Mouse (Mus musculus): ENCODE data around the gene Sele. TPM values are rescaled to one million over a fixed set of nuclear protein-coding genes. Genes with fewer than 3 reads are reported as not detected.

The Sele gene
- polyA plus RNA-seq, 1 experiment, result not detected

- H3K27me3 ChIP-seq (ENCODE audit: control insufficient read depth), result no peaks in the 10 kb centered on the region
- H3K4me3 ChIP-seq (replicated peaks), result no peak overlapping the region
- H3K9me3 ChIP-seq (ENCODE audit: control insufficient read depth, low read length), result no peaks in the 10 kb centered on the region
- H3K36me3 ChIP-seq (ENCODE audit: control insufficient read depth), result no peaks in the 10 kb centered on the region
- H3K4me1 ChIP-seq (ENCODE audit: control insufficient read depth), result no peaks in the 10 kb centered on the region
- TF ChIP-seq TAL1 (IDR thresholded peaks at IDR 0.05; ENCODE audit: low read length) (no peak), GATA1 (IDR thresholded peaks at IDR 0.05; ENCODE audit: low read length) (no peak)
Measured at GRCm38 (mm10) chr1:164027416-164027815, 20.6 kb upstream of the Sele start.

GRCm38 (mm10) chr1:164040385-164041135 is 7.5 kb upstream of the Sele start:
- H3K4me1 ChIP-seq (ENCODE audit: control insufficient read depth), result no peaks in the 10 kb centered on the region
- H3K36me3 ChIP-seq (ENCODE audit: control insufficient read depth), result no peaks in the 10 kb centered on the region
- no peaks in the 10 kb centered on the region for H3K9me3 ChIP-seq (ENCODE audit: control insufficient read depth, low read length)
- no peak overlapping the region for H3K4me3 ChIP-seq (replicated peaks)
- no peaks in the 10 kb centered on the region for H3K27me3 ChIP-seq (ENCODE audit: control insufficient read depth)
- no peak for TF ChIP-seq TAL1 (IDR thresholded peaks at IDR 0.05; ENCODE audit: low read length)
- TF ChIP-seq GATA1 (IDR thresholded peaks at IDR 0.05; ENCODE audit: low read length), result no peak

- no peak overlapping the region for H3K4me3 ChIP-seq (replicated peaks)
- H3K36me3 ChIP-seq (ENCODE audit: control insufficient read depth), result no peaks in the 10 kb centered on the region
- no peaks in the 10 kb centered on the region for H3K9me3 ChIP-seq (ENCODE audit: control insufficient read depth, low read length)
- no peak for TF ChIP-seq TAL1 (IDR thresholded peaks at IDR 0.05; ENCODE audit: low read length)
- no peak for TF ChIP-seq GATA1 (IDR thresholded peaks at IDR 0.05; ENCODE audit: low read length)
- no peaks in the 10 kb centered on the region for H3K27me3 ChIP-seq (ENCODE audit: control insufficient read depth)
- H3K4me1 ChIP-seq (ENCODE audit: control insufficient read depth), result no peaks in the 10 kb centered on the region
Measured at GRCm38 (mm10) chr1:164043549-164043948, 4.5 kb upstream of the Sele start.

GRCm38 (mm10) chr1:164053561-164053960 is 5.5 kb downstream of the Sele start:
- Histone ChIP-seq H3K9me3 (ENCODE audit: control insufficient read depth, low read length) (no peaks in the 10 kb centered on the region), H3K4me1 (ENCODE audit: control insufficient read depth) (no peaks in the 10 kb centered on the region), H3K36me3 (ENCODE audit: control insufficient read depth) (no peaks in the 10 kb centered on the region), H3K27me3 (ENCODE audit: control insufficient read depth) (no peaks in the 10 kb centered on the region), H3K4me3 (replicated peaks) (no peak overlapping the region)
- TF ChIP-seq GATA1 (IDR thresholded peaks at IDR 0.05; ENCODE audit: low read length), result no peak
- TF ChIP-seq TAL1 (IDR thresholded peaks at IDR 0.05; ENCODE audit: low read length), result no peak

GRCm38 (mm10) chr1:164054800-164055199 is 6.8 kb downstream of the Sele start:
- no peak for TF ChIP-seq TAL1 (IDR thresholded peaks at IDR 0.05; ENCODE audit: low read length)
- TF ChIP-seq GATA1 (IDR thresholded peaks at IDR 0.05; ENCODE audit: low read length), result no peak
- no peaks in the 10 kb centered on the region for H3K27me3 ChIP-seq (ENCODE audit: control insufficient read depth)
- H3K9me3 ChIP-seq (ENCODE audit: control insufficient read depth, low read length), result no peaks in the 10 kb centered on the region
- no peak overlapping the region for H3K4me3 ChIP-seq (replicated peaks)
- no peaks in the 10 kb centered on the region for H3K4me1 ChIP-seq (ENCODE audit: control insufficient read depth)
- no peaks in the 10 kb centered on the region for H3K36me3 ChIP-seq (ENCODE audit: control insufficient read depth)

GRCm38 (mm10) chr1:164060071-164060470 is 12.0 kb downstream of the Sele start:
- H3K9me3 ChIP-seq (ENCODE audit: control insufficient read depth, low read length), result no peaks in the 10 kb centered on the region
- H3K36me3 ChIP-seq (ENCODE audit: control insufficient read depth), result no peaks in the 10 kb centered on the region
- TF ChIP-seq GATA1 (IDR thresholded peaks at IDR 0.05; ENCODE audit: low read length) (no peak), TAL1 (IDR thresholded peaks at IDR 0.05; ENCODE audit: low read length) (no peak)
- no peak overlapping the region for H3K4me3 ChIP-seq (replicated peaks)
- H3K27me3 ChIP-seq (ENCODE audit: control insufficient read depth), result no peaks in the 10 kb centered on the region
- no peaks in the 10 kb centered on the region for H3K4me1 ChIP-seq (ENCODE audit: control insufficient read depth)

GRCm38 (mm10) chr1:164061278-164061677 is 13.2 kb downstream of the Sele start:
- no peak for TF ChIP-seq TAL1 (IDR thresholded peaks at IDR 0.05; ENCODE audit: low read length)
- no peak for TF ChIP-seq GATA1 (IDR thresholded peaks at IDR 0.05; ENCODE audit: low read length)
- no peak overlapping the region for H3K4me3 ChIP-seq (replicated peaks)
- H3K4me1 ChIP-seq (ENCODE audit: control insufficient read depth), result no peaks in the 10 kb centered on the region
- no peaks in the 10 kb centered on the region for H3K27me3 ChIP-seq (ENCODE audit: control insufficient read depth)
- H3K36me3 ChIP-seq (ENCODE audit: control insufficient read depth), result no peaks in the 10 kb centered on the region
- no peaks in the 10 kb centered on the region for H3K9me3 ChIP-seq (ENCODE audit: control insufficient read depth, low read length)

GRCm38 (mm10) chr1:164061925-164062324 is 13.9 kb downstream of the Sele start, which contains the start of gene Sell:
TSS of gene Sell (plus strand) at chr1:164061982.
- Histone ChIP-seq H3K4me3 (replicated peaks) (no peak within 1 kb of the TSS), H3K9me3 (ENCODE audit: control insufficient read depth, low read length) (no peaks in the 10 kb centered on the region), H3K36me3 (ENCODE audit: control insufficient read depth) (no peaks in the 10 kb centered on the region), H3K4me1 (ENCODE audit: control insufficient read depth) (no peaks in the 10 kb centered on the region), H3K27me3 (ENCODE audit: control insufficient read depth) (no peaks in the 10 kb centered on the region)
- no peak for TF ChIP-seq TAL1 (IDR thresholded peaks at IDR 0.05; ENCODE audit: low read length)
- no peak for TF ChIP-seq GATA1 (IDR thresholded peaks at IDR 0.05; ENCODE audit: low read length)

- H3K4me3 ChIP-seq (replicated peaks), result no peak overlapping the region
- no peaks in the 10 kb centered on the region for H3K36me3 ChIP-seq (ENCODE audit: control insufficient read depth)
- H3K27me3 ChIP-seq (ENCODE audit: control insufficient read depth), result no peaks in the 10 kb centered on the region
- no peaks in the 10 kb centered on the region for H3K4me1 ChIP-seq (ENCODE audit: control insufficient read depth)
- TF ChIP-seq TAL1 (IDR thresholded peaks at IDR 0.05; ENCODE audit: low read length) (no peak), GATA1 (IDR thresholded peaks at IDR 0.05; ENCODE audit: low read length) (no peak)
- H3K9me3 ChIP-seq (ENCODE audit: control insufficient read depth, low read length), result no peaks in the 10 kb centered on the region
Measured at GRCm38 (mm10) chr1:164062856-164063255, 14.8 kb downstream of the Sele start.

All from erythroblast, embryonic 14.5 days (primary cell).